In genomic region chr19:56232950-56233349, GRCm38 (mm10) we compare ENCODE assay signal across 15 mouse cellular contexts. TPM values are rescaled to one million over a fixed set of nuclear protein-coding genes. Genes with fewer than 3 reads are reported as not detected.
DNase-seq lines count a peak whose midpoint lies in the region; ATAC-seq and TF ChIP-seq lines count a peak whose summit lies in the region.
"Had no signal": no experiment of that assay in that cellular context is flagged by ENCODE, and none has a peak within 500 bp of the region (broad histone marks: within the 10 kb centered on the region; RNA-seq: fewer than 3 reads in every experiment).

No protein-coding gene starts in this region.

- H3K4me2 ChIP-seq in liver, embryonic 11.5 days: no peak overlapping the region
- H3K4me2 ChIP-seq in embryonic facial prominence, embryonic 15.5 days (replicated peaks): no peak overlapping the region
- H3K4me2 ChIP-seq: heart, embryonic 13.5 days; stomach, embryonic 15.5 days had no signal

- TF ChIP-seq EP300 in heart, adult 2 months (IDR thresholded peaks at IDR 0.05; ENCODE audit: insufficient read depth, low read depth, low read length): no peak

- H3K27ac ChIP-seq in heart, adult 2 months: no peak overlapping the region
- H3K27ac ChIP-seq in liver, adult 2 months (replicated peaks; ENCODE audit: insufficient read depth, low read depth, low read length): no peak overlapping the region
- H3K27ac ChIP-seq in liver, embryonic 11.5 days (ENCODE audit: low read depth, low read length): no peak overlapping the region
- H3K27ac ChIP-seq in embryonic facial prominence, embryonic 15.5 days (replicated peaks): peak overlapping the region; percentile 87

- peaks cover 5% of the 10 kb centered on the region for H3K9me3 ChIP-seq in liver, embryonic 11.5 days (ENCODE audit: control insufficient read depth, low read length)
- H3K9me3 ChIP-seq in E14TG2a.4 (ENCODE audit: low read length): peaks cover 12% of the 10 kb centered on the region
- H3K9me3 ChIP-seq in embryonic facial prominence, embryonic 15.5 days (replicated peaks): no peaks in the 10 kb centered on the region
- H3K9me3 ChIP-seq: stomach, embryonic 15.5 days had no signal

- 96% methylated on average over 5 of the region's 5 CpGs for WGBS in heart, adult 2 months
- 97% methylated on average over 5 of the region's 5 CpGs for WGBS in liver, adult 2 months
- 93% methylated on average over 5 of the region's 5 CpGs for WGBS in liver, embryonic 11.5 days
- WGBS in embryonic facial prominence, embryonic 15.5 days: 93% methylated on average over 5 of the region's 5 CpGs

- TF ChIP-seq POLR2A in heart, adult 2 months (IDR thresholded peaks at IDR 0.05; ENCODE audit: insufficient read depth, low read depth, low read length): no peak
- no peak for TF ChIP-seq POLR2A in liver, adult 2 months (IDR thresholded peaks at IDR 0.05; ENCODE audit: extremely low read depth, insufficient read depth, low read length)

- intact Hi-C loops in heart, adult 2 months (cut with DNase I): no loop called here

- no peaks in the 10 kb centered on the region for H3K27me3 ChIP-seq in heart, adult 2 months (ENCODE audit: control insufficient read depth, insufficient read depth, low read length)
- no peaks in the 10 kb centered on the region; the same call in 1 of the 2 replicates for H3K27me3 ChIP-seq in liver, adult 2 months (ENCODE audit: control insufficient read depth, insufficient read depth, low read length)
- no peaks in the 10 kb centered on the region for H3K27me3 ChIP-seq in liver, embryonic 11.5 days (replicated peaks; ENCODE audit: control insufficient read depth, insufficient read depth, low read length)
- H3K27me3 ChIP-seq in E14TG2a.4 (ENCODE audit: insufficient read depth, low read length): no peaks in the 10 kb centered on the region
- no peaks in the 10 kb centered on the region for H3K27me3 ChIP-seq in embryonic facial prominence, embryonic 15.5 days
- H3K27me3 ChIP-seq: heart, embryonic 13.5 days; stomach, embryonic 15.5 days had no signal

- H3K79me2 ChIP-seq in heart, adult 2 months (replicated peaks; ENCODE audit: control insufficient read depth, insufficient read depth, low read length): no peaks in the 10 kb centered on the region
- no peaks in the 10 kb centered on the region for H3K79me2 ChIP-seq in liver, adult 2 months (ENCODE audit: control insufficient read depth, insufficient read depth, low read length)

- no peak overlapping the region for H3K9ac ChIP-seq in heart, adult 2 months (ENCODE audit: low read depth, low read length)
- H3K9ac ChIP-seq in liver, adult 2 months (ENCODE audit: low read depth, low read length): no peak overlapping the region
- no peak overlapping the region for H3K9ac ChIP-seq in liver, embryonic 11.5 days (ENCODE audit: low read depth, low read length)
- H3K9ac ChIP-seq in embryonic facial prominence, embryonic 15.5 days: no peak overlapping the region
- H3K9ac ChIP-seq: heart, embryonic 13.5 days; stomach, embryonic 15.5 days had no signal

- no peaks in the 10 kb centered on the region for H3K36me3 ChIP-seq in heart, adult 2 months (ENCODE audit: control insufficient read depth, insufficient read depth, low read length)
- no peaks in the 10 kb centered on the region for H3K36me3 ChIP-seq in liver, adult 2 months (ENCODE audit: control insufficient read depth, insufficient read depth, low read length)
- no peaks in the 10 kb centered on the region for H3K36me3 ChIP-seq in liver, embryonic 11.5 days (ENCODE audit: control insufficient read depth, insufficient read depth, low read length)
- H3K36me3 ChIP-seq in E14TG2a.4 (ENCODE audit: insufficient read depth, low read length): no peaks in the 10 kb centered on the region
- H3K36me3 ChIP-seq in embryonic facial prominence, embryonic 15.5 days: no peaks in the 10 kb centered on the region
- H3K36me3 ChIP-seq: heart, embryonic 13.5 days; stomach, embryonic 15.5 days had no signal

- no peak overlapping the region for H3K4me3 ChIP-seq in heart, adult 2 months
- H3K4me3 ChIP-seq in liver, adult 2 months (ENCODE audit: insufficient read depth, low read depth, low read length): no peak overlapping the region
- H3K4me3 ChIP-seq in liver, embryonic 11.5 days (ENCODE audit: low read depth, low read length): no peak overlapping the region
- H3K4me3 ChIP-seq in E14TG2a.4 (replicated peaks; ENCODE audit: low read length): no peak overlapping the region
- H3K4me3 ChIP-seq in embryonic facial prominence, embryonic 15.5 days (replicated peaks): no peak overlapping the region
- H3K4me3 ChIP-seq: heart, embryonic 13.5 days; stomach, embryonic 15.5 days had no signal

- ATAC-seq in liver, embryonic 11.5 days (replicated peaks; ENCODE audit: low FRiP score): no peak
- ATAC-seq in embryonic facial prominence, embryonic 15.5 days (ENCODE audit: insufficient number of reproducible peaks, low FRiP score, low TSS enrichment, low read depth): no peak

- H3K4me1 ChIP-seq in heart, adult 2 months (ENCODE audit: control insufficient read depth, insufficient read depth, low read length): no peaks in the 10 kb centered on the region
- H3K4me1 ChIP-seq in liver, adult 2 months (ENCODE audit: control insufficient read depth, insufficient read depth, low read length): no peaks in the 10 kb centered on the region
- no peaks in the 10 kb centered on the region for H3K4me1 ChIP-seq in liver, embryonic 11.5 days (replicated peaks; ENCODE audit: control insufficient read depth, insufficient read depth, low read length)
- H3K4me1 ChIP-seq in E14TG2a.4 (replicated peaks; ENCODE audit: low read depth, low read length): peaks cover 26% of the 10 kb centered on the region
- peaks cover 33% of the 10 kb centered on the region for H3K4me1 ChIP-seq in embryonic facial prominence, embryonic 15.5 days

- TF ChIP-seq CTCF in heart, adult 2 months (IDR thresholded peaks at IDR 0.05): peak; percentile 37
- TF ChIP-seq CTCF in liver, adult 2 months (IDR thresholded peaks at IDR 0.05; ENCODE audit: low read depth, low read length): peak; percentile 25; the same call in 1 of the 2 replicates
- peak; percentile 40 for TF ChIP-seq CTCF in E14TG2a.4 (conservative IDR thresholded peaks at IDR 0.05; ENCODE audit: low read length)

- DNase-seq in heart, adult 2 months: no peak
- DNase-seq in heart, adult 18-20 months: no peak
- DNase-seq in liver, adult 2 months (ENCODE audit: extremely low read depth, low read depth, low spot score): no peak
- DNase-seq in liver, embryonic 11.5 days (ENCODE audit: low spot score): no peak
- no peak for DNase-seq in thymus, postnatal 36 days
- DNase-seq in frontal cortex, postnatal 25 days (ENCODE audit: low spot score in 2 of 2): no peak
- DNase-seq: B cell, adult 2 months; cerebellum, adult 8-10 months; kidney, postnatal 4 days; lung, adult 2 months had no signal

RNA-seq across cellular contexts. Expression of gene Habp2, which starts 54.0 kb away (rescaled TPM):
- not detected for total RNA-seq in heart, adult 2 months (2021)
- 0.23 TPM in 1 of 2 replicates, not detected in the other for polyA plus RNA-seq in heart, adult 2 months (2012; rRNA removed)
- total RNA-seq in heart, adult 18-20 months (2021): not detected
- 172 and 213 TPM in 2 replicates for total RNA-seq in liver, adult 2 months (2014; rRNA removed)
- 354 and 371 TPM in 2 replicates for polyA plus RNA-seq in liver, adult 2 months (2012; rRNA removed)
- 56.3 and 65.6 TPM in 2 replicates for polyA plus RNA-seq in liver, embryonic 11.5 days (2014; fragmentation: Nextera tagmentation; extraction: Ambion mirVana)
- polyA plus RNA-seq in embryonic facial prominence, embryonic 15.5 days (2015; fragmentation: Nextera tagmentation; extraction: Ambion mirVana): 0.24 and 0.26 TPM in 2 replicates
- polyA plus RNA-seq: lung, adult 2 months; neural tube, embryonic 11.5 days had no signal

Comparison
In these comparisons a context has a peak if more than half of its experiments do, and no peak if none do; other contexts are left out.
1. RNA of gene Habp2, which starts 54.0 kb away (polyA plus RNA-seq): 354 to 371 TPM in liver, adult 2 months and 56.3 to 65.6 TPM in liver, embryonic 11.5 days; 0.24 to 0.26 TPM in embryonic facial prominence, embryonic 15.5 days and 0.23 TPM in heart, adult 2 months; every median in the first group is over 10 times any median in the second.
2. Peak in every context shown above with its lines, with median percentiles within 50 percentile points of each other: CTCF ChIP-seq.